In genomic region chr16:96095966-96096365, GRCm38 (mm10) we compare ENCODE assay signal across 26 mouse cellular contexts.
"Had no signal": no experiment of that assay in that cellular context is flagged by ENCODE, and none has a peak within 500 bp of the region (broad histone marks: within the 10 kb centered on the region; RNA-seq: fewer than 3 reads in every experiment).

No protein-coding gene starts in this region.

- H3K27ac ChIP-seq: gastrocnemius, adult 2 months; heart, embryonic 10.5 days; hindbrain, embryonic 10.5 days; hindbrain, embryonic 12.5 days; hindbrain, embryonic 14.5 days; kidney, embryonic 15.5 days; kidney, postnatal 0 days; limb, embryonic 13.5 days; limb, embryonic 15.5 days; liver, embryonic 12.5 days had no signal

- H3K4me1 ChIP-seq: hindbrain, embryonic 12.5 days; kidney, embryonic 15.5 days; limb, embryonic 13.5 days; limb, embryonic 15.5 days; liver, embryonic 12.5 days had no signal

- H3K9me3 ChIP-seq: heart, embryonic 10.5 days; heart, embryonic 12.5 days; hindbrain, embryonic 10.5 days; hindbrain, embryonic 12.5 days; kidney, embryonic 15.5 days; limb, embryonic 13.5 days; limb, embryonic 15.5 days; liver, embryonic 12.5 days had no signal

- H3K27me3 ChIP-seq: heart, embryonic 12.5 days; hindbrain, embryonic 12.5 days; kidney, embryonic 15.5 days; limb, embryonic 13.5 days; limb, embryonic 15.5 days had no signal

- H3K4me2 ChIP-seq: heart, embryonic 12.5 days; hindbrain, embryonic 12.5 days; hindbrain, embryonic 14.5 days; kidney, embryonic 15.5 days; limb, embryonic 13.5 days; limb, embryonic 15.5 days; liver, embryonic 12.5 days had no signal

- DNase-seq: gastrocnemius, adult 2 months; gastrocnemius, postnatal 10 days; gastrocnemius, postnatal 25 days; heart, adult 18-20 months; heart, postnatal 10 days; heart, postnatal 4 days; kidney, adult 11 months; kidney, adult 2 months; kidney, adult 9 months; kidney, postnatal 14 days; kidney, postnatal 36 days; layer of hippocampus, adult 9-11 months; layer of hippocampus, postnatal 36 days; left cerebral cortex, postnatal 4 days had no signal

- H3K9ac ChIP-seq: heart, embryonic 12.5 days; hindbrain, embryonic 12.5 days; hindbrain, embryonic 14.5 days; kidney, embryonic 15.5 days; limb, embryonic 13.5 days; limb, embryonic 15.5 days; liver, embryonic 12.5 days had no signal

- ATAC-seq: hindbrain, embryonic 16.5 days; intestine, embryonic 16.5 days; liver, embryonic 12.5 days had no signal

- H3K4me3 ChIP-seq: gastrocnemius, adult 2 months; heart, embryonic 10.5 days; heart, embryonic 12.5 days; hindbrain, embryonic 10.5 days; hindbrain, embryonic 12.5 days; kidney, embryonic 15.5 days; limb, embryonic 13.5 days; limb, embryonic 15.5 days; liver, embryonic 12.5 days had no signal

- H3K36me3 ChIP-seq: heart, embryonic 10.5 days; heart, embryonic 12.5 days; hindbrain, embryonic 10.5 days; hindbrain, embryonic 12.5 days; kidney, embryonic 15.5 days; limb, embryonic 13.5 days; limb, embryonic 15.5 days; liver, embryonic 12.5 days had no signal
